Mouse (Mus musculus) mesoderm, embryonic 11.5 days (tissue): ENCODE measurements around the gene Myo18a.

ENCODE experiments used
- DNase-seq: peaks from one replicate; pipeline ENCODE4 v3.0.0-alpha.2; 2012; ENCODE audit warnings: low read depth, low spot score

Myo18a gene

GRCm38 (mm10) chr11:77835109-77835508 lies 72.1 kb downstream of the Myo18a start:
- DNase-seq, result no peak

GRCm38 (mm10) chr11:77836290-77836689 lies 73.2 kb downstream of the Myo18a start:
- no peak for DNase-seq

GRCm38 (mm10) chr11:77836751-77837150 lies 73.7 kb downstream of the Myo18a start:
- peak; percentile 39 for DNase-seq

GRCm38 (mm10) chr11:77837856-77838255 lies 74.8 kb downstream of the Myo18a start:
- no peak for DNase-seq

- DNase-seq, result no peak
Measured at GRCm38 (mm10) chr11:77840523-77841245, 77.6 kb downstream of the Myo18a start.

DNA sequence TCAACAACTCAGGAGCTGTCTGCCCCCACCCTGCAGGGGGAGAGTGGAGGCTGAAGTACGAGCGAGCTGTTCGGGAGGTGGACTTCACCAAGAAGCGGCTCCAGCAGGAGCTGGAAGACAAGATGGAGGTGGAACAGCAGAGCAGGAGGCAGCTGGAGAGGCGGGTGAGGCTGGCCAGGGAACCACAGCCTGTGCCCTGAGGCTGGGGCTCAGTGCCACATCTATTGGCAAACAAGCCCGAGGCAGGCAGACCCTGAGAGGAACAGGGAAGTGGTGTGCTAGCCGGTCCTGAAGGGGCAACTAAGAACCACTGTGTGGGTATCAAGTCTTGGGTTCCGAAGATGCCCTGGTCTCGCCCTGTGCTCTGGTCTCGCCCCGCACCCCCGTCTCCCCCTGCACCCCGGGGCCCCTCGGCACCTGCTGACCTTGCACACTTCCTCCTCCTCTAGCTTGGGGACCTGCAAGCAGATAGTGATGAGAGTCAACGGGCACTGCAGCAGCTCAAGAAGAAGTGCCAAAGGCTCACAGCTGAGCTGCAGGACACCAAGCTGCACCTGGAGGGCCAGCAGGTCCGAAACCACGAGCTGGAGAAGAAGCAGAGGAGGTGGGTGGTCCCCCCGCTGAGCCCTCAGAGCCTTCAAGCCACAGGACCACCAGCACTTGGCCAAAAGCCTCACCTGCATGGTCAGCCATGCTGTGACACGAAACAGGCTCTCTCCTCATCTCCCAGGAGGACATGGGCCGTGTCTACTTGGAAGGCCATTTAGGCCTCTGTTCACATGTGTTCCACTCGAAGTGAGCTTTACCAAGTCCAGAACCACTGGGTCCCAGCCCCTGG lies 80.2 kb downstream of the Myo18a start:
- no peak for DNase-seq

- no peak for DNase-seq
Measured at GRCm38 (mm10) chr11:77843906-77844200, 80.8 kb downstream of the Myo18a start.

GRCm38 (mm10) chr11:77847599-77848128 lies 84.6 kb downstream of the Myo18a start:
- no peak for DNase-seq

DNA sequence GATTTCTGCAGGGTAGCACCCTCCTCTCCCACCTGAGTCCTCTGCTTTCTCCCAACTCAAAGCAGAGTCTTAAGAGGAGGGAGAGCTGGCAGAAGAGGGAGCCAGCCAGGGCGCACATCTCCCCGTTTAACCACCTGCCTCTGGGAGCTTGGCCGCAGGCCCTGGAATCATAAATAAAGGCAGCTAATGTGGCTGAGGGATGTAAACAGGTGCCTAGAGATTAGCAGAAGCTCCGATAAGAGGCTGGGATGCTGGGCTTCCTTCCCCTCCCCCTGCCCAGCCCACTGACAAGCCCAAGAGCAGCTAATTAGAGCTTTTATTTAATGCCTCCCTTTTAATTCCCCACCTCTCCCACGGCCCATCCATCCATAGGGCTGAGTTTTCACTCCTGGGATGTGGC lies 85.1 kb downstream of the Myo18a start:
- DNase-seq, result no peak

- DNase-seq, result no peak
Measured at GRCm38 (mm10) chr11:77849151-77849550, 86.1 kb downstream of the Myo18a start.

GRCm38 (mm10) chr11:77850401-77851244 lies 87.6 kb downstream of the Myo18a start:
- DNase-seq, result no peak

GRCm38 (mm10) chr11:77851483-77852010 lies 88.5 kb downstream of the Myo18a start:
- DNase-seq, result no peak

DNA sequence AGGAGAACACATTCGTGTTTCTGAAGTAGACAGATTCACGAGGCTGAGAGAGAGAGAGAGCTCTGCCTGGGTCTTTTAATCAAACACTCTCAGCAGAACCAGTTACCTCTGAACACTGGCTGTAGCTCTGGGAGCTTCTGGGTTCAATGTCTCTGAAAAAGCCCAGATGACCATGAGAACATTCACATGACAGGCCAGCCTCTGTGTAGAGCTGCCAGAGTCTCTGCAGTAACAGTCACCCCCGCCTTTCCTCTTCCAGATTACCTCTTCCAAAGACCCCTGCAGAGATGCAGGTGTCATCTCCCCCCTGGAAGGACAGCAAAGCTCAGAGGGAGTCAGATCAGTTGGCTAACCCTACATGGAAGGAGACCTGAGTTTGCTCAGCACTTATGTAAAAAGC lies 89.1 kb downstream of the Myo18a start:
- no peak for DNase-seq

- no peak for DNase-seq
Measured at GRCm38 (mm10) chr11:77852941-77853668, 90.1 kb downstream of the Myo18a start.

GRCm38 (mm10) chr11:77854641-77855040 lies 91.6 kb downstream of the Myo18a start:
- no peak for DNase-seq

GRCm38 (mm10) chr11:77855396-77855795 lies 92.3 kb downstream of the Myo18a start:
- DNase-seq, result no peak

DNA sequence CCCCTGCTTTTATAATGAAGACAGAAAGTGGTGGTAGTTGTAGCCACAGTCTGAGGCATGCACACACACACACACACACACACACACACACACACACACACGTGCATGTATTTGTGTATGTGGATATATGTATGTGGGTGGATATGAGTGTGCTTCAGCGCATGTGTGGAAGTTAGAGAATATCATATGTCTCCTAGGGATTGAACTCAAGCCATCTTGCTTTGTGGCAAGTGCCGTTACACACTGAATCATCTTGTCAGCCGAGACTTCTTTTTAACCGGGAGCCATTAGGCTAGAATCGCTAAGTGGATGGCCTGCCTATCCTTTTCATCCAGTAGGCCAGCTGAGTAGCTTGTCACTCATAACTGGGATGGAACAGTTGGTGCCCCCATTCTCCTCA lies 94.0 kb downstream of the Myo18a start:
- no peak for DNase-seq

GRCm38 (mm10) chr11:77858589-77858988 lies 95.5 kb downstream of the Myo18a start:
- no peak for DNase-seq

- no peak for DNase-seq
Measured at GRCm38 (mm10) chr11:77860947-77861346, 97.9 kb downstream of the Myo18a start.

- no peak for DNase-seq
Measured at GRCm38 (mm10) chr11:77862887-77863286, 99.8 kb downstream of the Myo18a start.

DNA sequence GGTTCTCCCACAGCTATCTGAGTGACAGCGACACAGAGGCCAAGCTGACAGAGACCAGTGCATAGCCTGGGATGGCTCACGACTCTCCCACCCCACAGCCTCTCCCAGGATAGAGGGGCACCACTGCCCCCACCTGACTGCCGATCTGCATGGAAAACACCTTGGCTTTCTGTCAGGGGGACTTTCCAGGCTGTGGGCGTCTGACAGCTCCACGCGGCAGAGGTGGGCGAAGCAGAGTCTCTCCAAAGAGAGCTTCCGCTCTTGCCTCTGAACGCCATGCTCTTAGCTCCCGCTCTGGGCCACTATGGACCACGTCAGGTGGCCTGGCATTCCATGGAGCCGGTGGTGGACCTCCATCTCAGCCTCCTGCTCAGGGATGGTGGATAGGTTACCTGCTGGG lies 101.7 kb downstream of the Myo18a start:
- no peak for DNase-seq
